Mouse (Mus musculus): ENCODE data around the gene R3hdm4. TPM values are rescaled to one million over a fixed set of nuclear protein-coding genes. Genes with fewer than 3 reads are reported as not detected.
A peak's percentile ranks its signal among the peaks of the same experiment; 100 is the strongest.

Gene R3hdm4
- total RNA-seq, 2 experiments from 2014 or later = 75.3 to 78.2 TPM

DNA sequence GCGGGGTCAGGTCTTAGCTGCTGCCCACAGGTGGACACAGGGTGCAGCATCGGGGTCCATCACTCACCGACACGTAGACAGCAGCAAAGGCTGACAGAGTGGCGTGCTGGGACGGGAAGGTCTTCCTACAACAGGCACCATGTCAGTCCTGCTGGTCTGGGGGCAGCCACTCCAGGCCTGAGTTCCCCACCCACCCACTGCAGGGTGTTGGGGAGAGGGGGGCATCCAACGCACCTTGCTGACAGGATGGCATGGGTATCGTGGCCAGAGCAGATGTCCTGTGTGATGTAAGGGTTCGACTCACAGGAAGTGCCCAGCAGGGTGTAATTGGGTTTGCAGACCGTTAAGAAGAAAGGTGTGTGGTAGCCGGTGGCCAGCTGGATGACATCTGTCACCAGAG, 54.4 kb downstream of the R3hdm4 start:
- no peak for DNase-seq

DNA sequence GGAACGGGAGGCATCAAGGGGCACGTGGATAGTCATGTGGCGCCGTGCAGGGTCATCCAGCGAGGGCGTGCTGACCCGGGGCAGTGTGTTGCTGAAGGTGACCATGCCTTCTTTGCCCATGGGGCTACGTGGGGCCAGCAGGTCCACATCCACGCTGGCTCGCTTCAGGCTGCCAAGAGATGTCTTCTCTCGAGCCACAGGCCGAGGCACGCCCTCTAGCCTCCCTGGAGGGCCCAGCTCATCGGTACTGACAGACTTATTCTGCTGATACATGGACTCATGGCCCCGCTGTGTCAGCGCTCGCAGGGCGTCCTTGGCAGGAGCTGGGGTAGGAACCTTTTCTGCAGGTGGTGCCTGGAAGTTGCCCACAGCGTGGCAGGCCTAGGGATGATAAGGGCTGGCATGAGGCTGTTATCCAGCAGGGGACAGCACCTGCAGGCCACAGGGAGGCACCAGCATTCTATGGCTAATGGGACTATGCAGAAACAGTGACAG, 55.2 kb downstream of the R3hdm4 start:
- DNase-seq = peak in 1 of 2 experiments; percentile 57

DNA sequence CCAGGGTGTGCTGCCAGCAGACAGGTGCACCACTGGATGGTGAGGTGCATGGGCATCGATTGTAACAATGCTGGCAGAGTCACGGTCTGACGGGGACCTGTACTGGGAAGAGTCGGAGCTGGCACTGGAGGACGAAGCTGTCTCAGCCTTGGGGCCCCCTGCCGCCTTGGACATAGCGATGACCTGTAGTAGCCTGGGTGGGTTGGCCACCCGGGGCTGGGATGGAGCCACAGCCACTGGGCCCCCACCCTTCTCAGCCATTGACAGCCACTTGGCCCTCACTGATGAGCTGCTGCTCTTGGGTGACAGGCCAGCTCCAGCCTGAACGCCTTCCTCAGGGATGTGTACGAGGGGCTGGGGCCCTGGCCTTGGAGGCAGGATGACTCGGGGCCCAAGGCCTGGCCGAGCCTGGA, 55.8 kb downstream of the R3hdm4 start:
- DNase-seq = no peak

DNA sequence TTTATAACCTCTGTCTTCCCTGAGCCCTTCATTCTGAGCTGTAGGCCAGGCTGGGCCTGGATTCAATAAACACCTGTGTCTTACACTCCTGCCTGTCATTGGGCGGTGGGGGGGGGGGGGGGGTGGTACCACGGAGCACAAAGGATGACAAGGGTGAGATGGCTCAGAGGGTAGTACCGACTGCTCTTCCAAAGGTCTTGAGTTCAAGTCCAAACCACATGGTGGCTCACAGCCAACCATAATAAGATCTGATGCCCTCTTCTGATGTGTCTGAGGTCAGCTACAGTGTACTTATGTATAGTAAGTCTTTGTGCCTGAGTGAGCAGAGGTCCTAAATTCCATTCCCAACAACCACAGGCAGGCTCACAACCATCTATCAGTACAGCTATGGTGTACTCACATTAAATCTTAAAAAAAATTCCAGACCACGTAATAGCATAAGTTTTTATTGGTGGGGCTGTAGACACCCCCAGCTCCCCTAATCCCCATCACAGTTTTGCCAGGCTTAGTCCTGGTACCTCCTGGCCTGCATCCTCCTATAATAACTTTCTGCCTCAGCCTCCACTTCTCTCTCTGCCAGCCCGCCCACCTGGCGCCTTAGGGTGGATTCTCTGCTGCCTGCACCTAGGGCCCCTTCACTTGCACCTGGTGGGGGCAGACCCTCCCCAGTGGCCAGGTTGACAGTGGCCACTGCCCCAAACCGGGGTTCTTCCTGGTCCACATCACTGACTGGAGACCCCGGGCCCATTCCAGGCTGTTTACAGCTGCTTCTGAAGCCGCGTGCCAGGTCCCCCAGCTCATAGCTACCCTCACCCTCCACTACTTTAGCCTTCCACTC, 56.4 kb downstream of the R3hdm4 start:
- no peak for DNase-seq

DNA sequence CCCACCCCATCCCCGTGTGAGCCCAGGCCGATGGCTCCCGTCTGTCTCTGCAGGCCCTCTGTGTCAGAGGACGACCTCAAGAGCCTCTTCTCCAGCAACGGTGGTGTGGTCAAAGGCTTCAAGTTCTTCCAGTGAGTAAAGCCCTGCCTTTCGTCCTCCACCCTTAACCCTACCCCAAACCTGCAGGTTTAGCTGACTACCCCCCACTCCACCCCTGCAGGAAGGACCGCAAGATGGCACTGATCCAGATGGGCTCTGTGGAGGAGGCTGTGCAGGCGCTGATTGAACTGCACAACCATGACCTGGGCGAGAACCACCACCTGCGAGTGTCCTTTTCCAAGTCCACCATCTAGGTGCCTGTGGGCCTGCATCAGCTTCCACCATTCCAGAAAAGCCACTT, 58.1 kb downstream of the R3hdm4 start:
- no peak for DNase-seq

DNA sequence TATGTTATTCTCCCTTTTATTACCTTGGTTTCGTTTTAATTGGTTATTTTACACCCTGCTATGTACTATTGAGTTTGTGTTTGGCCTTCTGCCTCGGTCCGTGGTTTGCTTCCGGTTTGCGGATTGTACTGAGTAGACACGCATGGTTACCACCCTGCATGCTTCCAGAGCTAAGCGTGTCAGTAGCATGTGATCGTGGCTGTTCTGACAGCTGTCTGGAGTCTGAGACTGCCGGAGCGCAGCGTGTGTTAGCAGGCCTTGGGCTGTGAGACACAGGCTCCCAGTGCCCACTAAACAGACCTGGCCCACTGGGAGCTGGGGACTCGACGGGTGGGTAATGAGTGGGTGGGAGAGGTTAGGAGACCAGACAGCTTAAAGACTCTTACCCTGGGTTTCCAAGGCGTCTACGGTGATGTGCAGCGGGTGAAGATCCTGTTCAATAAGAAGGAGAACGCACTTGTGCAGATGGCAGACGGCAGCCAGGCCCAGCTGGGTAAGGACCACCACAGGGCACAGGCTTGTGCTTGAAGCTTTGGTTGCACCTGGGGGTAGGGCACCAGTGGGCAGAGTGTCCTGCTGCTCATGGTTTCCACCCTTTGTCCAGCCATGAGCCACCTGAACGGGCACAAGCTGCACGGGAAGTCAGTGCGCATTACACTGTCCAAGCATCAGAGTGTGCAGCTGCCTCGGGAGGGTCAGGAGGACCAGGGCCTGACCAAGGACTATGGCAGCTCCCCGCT, 58.8 kb downstream of the R3hdm4 start:
- no peak for DNase-seq

DNA sequence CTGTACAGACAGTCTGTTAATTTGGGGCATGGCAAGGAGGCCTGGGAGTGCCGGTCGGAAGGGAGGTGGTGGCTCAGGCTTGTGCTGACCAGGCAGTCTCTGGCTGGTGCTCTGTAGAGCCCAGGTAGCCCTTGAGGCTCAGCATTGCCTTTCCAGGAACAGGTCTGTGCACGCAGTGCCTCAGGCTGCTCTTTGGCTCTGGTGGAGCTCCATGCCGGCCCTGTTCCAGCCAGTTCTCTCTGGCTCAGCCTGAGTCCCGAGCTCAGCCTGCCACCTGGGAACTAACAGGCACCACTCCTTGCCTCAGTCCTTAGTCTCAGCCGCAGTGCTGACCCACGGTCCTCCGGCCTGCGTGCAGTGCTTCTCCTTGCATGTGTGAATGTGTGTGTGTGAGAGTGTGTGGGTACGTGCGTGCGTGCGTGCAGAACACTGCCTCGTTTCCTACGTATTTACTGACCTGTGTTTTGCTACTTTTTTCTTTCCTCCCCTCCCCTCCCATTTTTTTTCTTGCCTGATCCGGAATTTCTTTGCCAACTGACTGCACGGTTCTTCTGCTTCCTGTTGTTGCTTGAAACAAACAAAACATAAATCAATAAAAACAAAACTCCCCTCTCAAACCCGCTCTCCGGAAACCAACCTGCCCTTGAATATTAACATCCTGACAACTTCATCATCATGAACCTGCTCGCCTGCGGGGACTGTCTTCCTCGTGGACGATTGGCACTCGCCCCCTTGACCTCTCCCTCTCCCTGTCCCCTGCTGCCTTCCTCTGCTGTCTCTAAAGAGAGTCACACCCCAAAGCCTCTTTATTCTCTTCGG, 59.6 kb downstream of the R3hdm4 start:
- no peak for DNase-seq

DNA sequence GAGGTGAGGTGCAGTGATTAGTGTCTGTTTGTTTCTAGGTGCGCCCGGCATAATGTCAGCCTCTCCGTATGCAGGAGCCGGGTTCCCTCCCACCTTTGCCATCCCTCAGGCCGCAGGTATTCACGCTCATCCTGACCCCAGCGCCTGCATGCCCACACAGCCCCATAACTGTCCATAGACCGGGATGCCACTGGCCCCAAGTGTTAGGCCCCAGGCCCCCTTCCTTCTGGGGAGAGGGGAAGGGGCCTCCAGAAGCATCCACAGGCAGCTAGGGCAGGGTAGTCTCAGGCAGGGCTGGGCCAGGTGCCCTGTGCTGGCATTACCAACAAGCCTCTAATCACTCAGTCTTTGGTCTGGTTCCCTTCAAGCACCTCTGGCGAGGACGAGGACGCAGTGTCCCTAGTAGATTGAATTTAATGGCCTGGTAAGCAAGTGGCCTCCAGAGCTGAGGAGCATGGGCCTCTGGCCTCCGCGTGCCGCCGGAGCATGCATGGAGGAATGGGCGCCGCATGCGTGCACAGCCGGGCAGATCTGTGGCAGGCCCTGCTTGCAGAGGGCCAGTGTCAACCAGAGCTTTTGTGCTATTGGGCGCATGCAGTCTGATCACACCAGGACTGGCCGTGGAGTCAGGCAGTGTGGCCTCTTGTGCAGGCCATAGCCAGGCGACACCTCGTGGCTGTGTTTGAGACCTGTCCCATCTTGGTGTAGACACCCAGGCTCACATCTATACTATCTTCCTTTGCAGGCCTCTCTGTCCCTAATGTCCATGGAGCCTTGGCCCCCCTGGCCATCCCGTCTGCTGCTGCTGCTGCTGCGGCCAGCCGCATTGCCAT, 60.7 kb downstream of the R3hdm4 start:
- no peak for DNase-seq

Small RNA genes lying within 50 kb of the gene (microRNA-seq; reads per million reads assigned to microRNA genes)
- 0 reads per million in 2 experiments for gene Mir6910

Other genes starting within 250 kb of the R3hdm4 start
- gene Cdc34, start 239.0 kb downstream of the R3hdm4 start, total RNA-seq (2021) = 100 to 1,000 TPM; 213 to 227 TPM
- 1 to 10 TPM; 7.2 to 7.9 TPM for gene Gzmm, start 232.2 kb downstream of the R3hdm4 start, total RNA-seq (2021)
- 1,000 to 10,000 TPM; 1,459 to 1,479 TPM for gene Bsg, start 216.7 kb downstream of the R3hdm4 start, total RNA-seq (2021)
- 10 to 100 TPM; 14.8 to 15.1 TPM for gene Hcn2, start 204.6 kb downstream of the R3hdm4 start, total RNA-seq (2021)
- gene Polrmt, start 174.6 kb downstream of the R3hdm4 start, total RNA-seq (2021) = 10 to 100 TPM; 46.3 to 49.5 TPM
- not detected for gene Fgf22, start 166.1 kb downstream of the R3hdm4 start, total RNA-seq (2021)
- gene Rnf126, start 154.3 kb downstream of the R3hdm4 start, total RNA-seq (2021) = 10 to 100 TPM; 22.0 to 23.1 TPM
- gene Fstl3, start 143.9 kb downstream of the R3hdm4 start, total RNA-seq (2021) = 1 to 10 TPM; 3.5 to 4.5 TPM
- not detected for gene Prss57, start 130.2 kb downstream of the R3hdm4 start, total RNA-seq (2021)
- 10 to 100 TPM; 44.3 to 45.7 TPM for gene Palm, start 127.6 kb downstream of the R3hdm4 start, total RNA-seq (2021)
- gene Misp, start 100.2 kb downstream of the R3hdm4 start, total RNA-seq (2021) = under 1 TPM; 0.42 to 0.67 TPM
- gene Ptbp1, start 66.8 kb downstream of the R3hdm4 start, total RNA-seq (2021) = 10 to 100 TPM; 35.8 to 39.9 TPM
- gene Prtn3, start 46.7 kb downstream of the R3hdm4 start, total RNA-seq (2021) = not detected
- gene Plppr3, start 46.6 kb downstream of the R3hdm4 start, total RNA-seq (2021) = under 1 TPM; 0.12 to 0.18 TPM
- not detected for gene Elane, start 35.0 kb downstream of the R3hdm4 start, total RNA-seq (2021)
- gene Cfd, start 30.4 kb downstream of the R3hdm4 start, total RNA-seq (2021) = 100 to 1,000 TPM in 1 of 2 experiments, 10 to 100 TPM in 1; 49.7 to 435 TPM
- gene Med16, start 12.3 kb downstream of the R3hdm4 start, total RNA-seq (2021) = 10 to 100 TPM; 50.4 to 56.7 TPM
- not detected for gene Gm26602, start 10.4 kb downstream of the R3hdm4 start, total RNA-seq (2021)
- under 1 TPM; 0.17 to 0.46 TPM for gene Kiss1r, start 4.2 kb downstream of the R3hdm4 start, total RNA-seq (2021)
- gene Arid3a, start 5.8 kb upstream of the R3hdm4 start, total RNA-seq (2021) = 1 to 10 TPM; 1.0 to 1.1 TPM
- gene Wdr18, start 38.9 kb upstream of the R3hdm4 start, total RNA-seq (2021) = 10 to 100 TPM; 33.1 to 33.6 TPM
- under 1 TPM; 0.57 to 0.67 TPM for gene Grin3b, start 49.5 kb upstream of the R3hdm4 start, total RNA-seq (2021)
- gene Tmem259, start 63.1 kb upstream of the R3hdm4 start, total RNA-seq (2021) = 100 to 1,000 TPM; 120 TPM
- gene Cnn2, start 67.4 kb upstream of the R3hdm4 start, total RNA-seq (2021) = 10 to 100 TPM; 28.3 to 32.6 TPM
- gene Abca7, start 75.3 kb upstream of the R3hdm4 start, total RNA-seq (2021) = 1 to 10 TPM; 6.5 to 7.6 TPM
- 1 to 10 TPM; 3.1 to 8.7 TPM for gene Arhgap45, start 95.4 kb upstream of the R3hdm4 start, total RNA-seq (2021)
- gene Polr2e, start 118.6 kb upstream of the R3hdm4 start, total RNA-seq (2021) = 10 to 100 TPM; 92.9 to 97.6 TPM
- 1,000 to 10,000 TPM in 1 of 2 experiments, 100 to 1,000 TPM in 1; 983 to 1,022 TPM for gene Gpx4, start 126.0 kb upstream of the R3hdm4 start, total RNA-seq (2021)
- gene Sbno2, start 184.4 kb upstream of the R3hdm4 start, total RNA-seq (2021) = 10 to 100 TPM in 1 of 2 experiments, 1 to 10 TPM in 1; 9.0 to 10.1 TPM
- gene Stk11, start 194.6 kb upstream of the R3hdm4 start, total RNA-seq (2021) = 100 to 1,000 TPM; 127 to 149 TPM
- 1,000 to 10,000 TPM; 1,096 to 1,108 TPM for gene Atp5d, start 217.4 kb upstream of the R3hdm4 start, total RNA-seq (2021)
- gene Cbarp, start 219.6 kb upstream of the R3hdm4 start, total RNA-seq (2021) = 1 to 10 TPM; 2.7 to 3.1 TPM
- 100 to 1,000 TPM; 117 to 125 TPM for gene Midn, start 227.1 kb upstream of the R3hdm4 start, total RNA-seq (2021)
- 10 to 100 TPM; 46.3 to 54.9 TPM for gene Cirbp, start 244.8 kb upstream of the R3hdm4 start, total RNA-seq (2021)